Mouse (Mus musculus) embryonic fibroblast, embryonic 13.5 days (primary cell): ENCODE results near the gene Fcgr2b.
"Not testable (repeated sequence)": the region's sequence is repeated elsewhere in the genome, so short reads cannot be mapped to it uniquely, and the experiment has no call there.

Source experiments
- CTCF ChIP-seq: IDR thresholded peaks from 2 replicates; pipeline ENCODE4 v1.5.1; 2011; ENCODE audit warnings: mild to moderate bottlenecking, control low read depth, low read length, moderate library complexity, borderline replicate concordance; ENCODE audit not compliant: insufficient read depth
- POLR2A ChIP-seq: IDR thresholded peaks from 2 replicates; pipeline ENCODE4 v1.6.1; 2011; ENCODE audit warnings: low read depth, mild to moderate bottlenecking, control low read depth, low read length, moderate library complexity

- not testable (repeated sequence) for TF ChIP-seq CTCF, POLR2A
Measured at GRCm38 (mm10) chr1:170944908-170945307, 31.4 kb downstream of the Fcgr2b start.
